ENCODE assay signal across 25 mouse cellular contexts in the genomic region with DNA sequence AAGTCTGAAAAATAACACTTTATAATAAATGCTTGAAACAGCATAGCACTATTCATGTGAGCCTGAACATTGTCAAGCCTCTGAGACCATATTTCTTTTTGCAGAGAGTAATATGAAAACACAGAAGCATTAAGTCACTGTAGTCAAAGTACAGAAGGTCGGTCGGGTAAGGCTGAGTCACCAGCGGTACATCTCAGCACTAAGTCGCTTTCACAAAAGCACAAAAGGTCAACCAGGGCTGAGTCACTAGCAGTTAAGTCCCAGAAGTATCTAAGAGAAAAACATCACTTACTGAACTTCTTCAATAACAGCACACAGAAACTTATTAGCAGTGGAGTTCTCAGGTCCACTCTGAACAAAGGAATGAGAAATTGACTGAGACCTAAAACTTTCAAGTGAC.
DNase-seq lines count a peak whose midpoint lies in the region; ATAC-seq and TF ChIP-seq lines count a peak whose summit lies in the region.
"Had no signal": no experiment of that assay in that cellular context is flagged by ENCODE, and none has a peak within 500 bp of the region (broad histone marks: within the 10 kb centered on the region; RNA-seq: fewer than 3 reads in every experiment).

No protein-coding gene starts in this region.

- H3K4me3 ChIP-seq in stomach, postnatal 0 days (ENCODE audit: low read depth, low read length) = no peak overlapping the region
- H3K4me3 ChIP-seq: heart, embryonic 15.5 days; hindbrain, embryonic 15.5 days; kidney, embryonic 15.5 days; left cerebral cortex, adult 2 months; limb, embryonic 15.5 days; megakaryocyte, embryonic 14.5 days; midbrain, embryonic 13.5 days had no signal

- H3K36me3 ChIP-seq in stomach, postnatal 0 days (ENCODE audit: control insufficient read depth, insufficient read depth, low read length) = no peaks in the 10 kb centered on the region
- H3K36me3 ChIP-seq: heart, embryonic 15.5 days; hindbrain, embryonic 15.5 days; kidney, embryonic 15.5 days; limb, embryonic 15.5 days; midbrain, embryonic 13.5 days had no signal

- no peak for TF ChIP-seq CTCF in stomach, postnatal 0 days (IDR thresholded peaks at IDR 0.05; ENCODE audit: low read depth)

- no peaks in the 10 kb centered on the region for H3K4me1 ChIP-seq in stomach, postnatal 0 days (replicated peaks; ENCODE audit: control insufficient read depth, insufficient read depth)
- H3K4me1 ChIP-seq: heart, embryonic 15.5 days; hindbrain, embryonic 15.5 days; kidney, embryonic 15.5 days; limb, embryonic 15.5 days; megakaryocyte, embryonic 14.5 days; midbrain, embryonic 13.5 days had no signal

- ATAC-seq in stomach, postnatal 0 days (ENCODE audit: low FRiP score, low TSS enrichment) = peak; percentile 54; the same call in 1 of the 2 replicates
- ATAC-seq: forebrain, embryonic 14.5 days; midbrain, embryonic 13.5 days; Patski had no signal

- no peak overlapping the region for H3K9ac ChIP-seq in stomach, postnatal 0 days (ENCODE audit: low read length)
- H3K9ac ChIP-seq: heart, embryonic 15.5 days; hindbrain, embryonic 15.5 days; kidney, embryonic 15.5 days; limb, embryonic 15.5 days; liver, embryonic 14.5 days; lung, embryonic 14.5 days; midbrain, embryonic 13.5 days had no signal

- H3K4me2 ChIP-seq in stomach, postnatal 0 days (replicated peaks; ENCODE audit: low read depth) = no peak overlapping the region
- H3K4me2 ChIP-seq: heart, embryonic 15.5 days; hindbrain, embryonic 15.5 days; kidney, embryonic 15.5 days; limb, embryonic 15.5 days; lung, embryonic 14.5 days; midbrain, embryonic 13.5 days had no signal

- no peak for TF ChIP-seq EP300 in stomach, postnatal 0 days (optimal IDR thresholded peaks at IDR 0.05)

- no peaks in the 10 kb centered on the region for H3K9me3 ChIP-seq in stomach, postnatal 0 days (ENCODE audit: control insufficient read depth, low read length)
- H3K9me3 ChIP-seq: heart, embryonic 15.5 days; hindbrain, embryonic 15.5 days; kidney, embryonic 15.5 days; limb, embryonic 15.5 days; megakaryocyte, embryonic 14.5 days; midbrain, embryonic 13.5 days had no signal

- H3K27me3 ChIP-seq in stomach, postnatal 0 days (ENCODE audit: control insufficient read depth, insufficient read depth, low read length) = no peaks in the 10 kb centered on the region
- H3K27me3 ChIP-seq: heart, embryonic 15.5 days; hindbrain, embryonic 15.5 days; kidney, embryonic 15.5 days; limb, embryonic 15.5 days; megakaryocyte, embryonic 14.5 days; midbrain, embryonic 13.5 days had no signal

- peak; percentile 6 for DNase-seq in gastrocnemius, postnatal 25 days
- no peak for DNase-seq in gastrocnemius, postnatal 4 days (ENCODE audit: low spot score in 2 of 2)
- DNase-seq in NIH3T3 (ENCODE audit: low read depth) = peak; percentile 55
- peak; percentile 56 for DNase-seq in adrenal gland, postnatal 14 days
- DNase-seq in stomach, postnatal 0 days (ENCODE audit: low spot score) = no peak
- DNase-seq in cerebellum, postnatal 10 days = no peak
- DNase-seq in lung, postnatal 4 days = no peak
- DNase-seq: cerebellum, adult 2 months; cerebellum, postnatal 36 days; embryo, embryonic 11 days; gastrocnemius, postnatal 14 days; heart, postnatal 4 days; left cerebral cortex, postnatal 4 days; lung, embryonic 14.5 days; thymus, postnatal 36 days had no signal

- WGBS in stomach, postnatal 0 days = 34% methylated on average over 4 of the region's 4 CpGs

- no peak overlapping the region for H3K27ac ChIP-seq in stomach, postnatal 0 days (replicated peaks)
- H3K27ac ChIP-seq: heart, embryonic 15.5 days; hindbrain, embryonic 15.5 days; kidney, embryonic 15.5 days; left cerebral cortex, adult 2 months; limb, embryonic 15.5 days; liver, embryonic 14.5 days; midbrain, embryonic 13.5 days had no signal

Comparison
In these comparisons a context has a peak if more than half of its experiments do, and no peak if none do; other contexts are left out.
1. DNase-seq: peak in gastrocnemius, postnatal 25 days (single experiment), NIH3T3 (single experiment) and adrenal gland, postnatal 14 days (single experiment); none in gastrocnemius, postnatal 4 days (0 of 2), stomach, postnatal 0 days (single experiment), cerebellum, postnatal 10 days (0 of 2) and lung, postnatal 4 days (0 of 2).